Mouse (Mus musculus) ES-Bruce4 (cell line): ENCODE data around the gene Ifnar2. TPM values are rescaled to one million over a fixed set of nuclear protein-coding genes. Genes with fewer than 3 reads are reported as not detected.

Experiments used
- H3K27ac ChIP-seq: 2 replicates; pipeline ENCODE4 v1.5.1; 2012; ENCODE audit warnings: low read length, inconsistent platforms; ENCODE audit not compliant: insufficient read depth
- H3K27me3 ChIP-seq: 2 replicates; pipeline ENCODE4 v1.6.1; 2012; ENCODE audit warnings: mild to moderate bottlenecking, low read length, inconsistent platforms; ENCODE audit not compliant: control insufficient read depth, poor library complexity, insufficient read depth, severe bottlenecking
- H3K36me3 ChIP-seq: 2 replicates; pipeline ENCODE4 v1.6.1; 2012; ENCODE audit warnings: inconsistent platforms, mild to moderate bottlenecking, low read length, moderate library complexity; ENCODE audit not compliant: control insufficient read depth, poor library complexity, insufficient read depth, severe bottlenecking
- H3K4me1 ChIP-seq: one replicate; pipeline ENCODE4 v1.8.1; 2011; ENCODE audit warnings: low read length; ENCODE audit not compliant: control insufficient read depth, insufficient read depth
- H3K4me3 ChIP-seq: 2 replicates; pipeline ENCODE4 v1.5.1; 2011; ENCODE audit warnings: low read depth, mild to moderate bottlenecking, low read length
- H3K9ac ChIP-seq: 2 replicates; pipeline ENCODE4 v1.6.1; 2012; ENCODE audit warnings: low read depth, mild to moderate bottlenecking, inconsistent platforms; ENCODE audit not compliant: poor library complexity, severe bottlenecking
- H3K9me3 ChIP-seq: replicated peaks from 2 replicates; pipeline ENCODE4 v1.6.1; 2012; ENCODE audit warnings: mild to moderate bottlenecking, low read length, inconsistent platforms; ENCODE audit not compliant: control insufficient read depth, poor library complexity, insufficient read depth, severe bottlenecking
- CTCF ChIP-seq: IDR thresholded peaks from one replicate; pipeline ENCODE4 v1.8.1; 2011; ENCODE audit warnings: low read depth, low read length
- EP300 ChIP-seq: IDR thresholded peaks from 2 replicates; pipeline ENCODE4 v1.6.1; 2011; ENCODE audit warnings: low read depth, low read length; ENCODE audit not compliant: insufficient read depth
- POLR2A ChIP-seq: IDR thresholded peaks from one replicate; pipeline ENCODE4 v1.8.1; 2011; ENCODE audit warnings: low read length; ENCODE audit not compliant: insufficient read depth
- polyA plus RNA-seq: library from polyadenylated mRNA; stranded (reverse); fragments of >200 nt; gene quantifications from 2 replicates; pipeline ENCODE4 v1.2.4, GENCODE M21; 2011; ENCODE audit warnings: low read depth; ENCODE audit not compliant: missing spikeins, insufficient read depth, insufficient read length

The Ifnar2 gene
- polyA plus RNA-seq, 1 experiment = 13.4 TPM

DNA sequence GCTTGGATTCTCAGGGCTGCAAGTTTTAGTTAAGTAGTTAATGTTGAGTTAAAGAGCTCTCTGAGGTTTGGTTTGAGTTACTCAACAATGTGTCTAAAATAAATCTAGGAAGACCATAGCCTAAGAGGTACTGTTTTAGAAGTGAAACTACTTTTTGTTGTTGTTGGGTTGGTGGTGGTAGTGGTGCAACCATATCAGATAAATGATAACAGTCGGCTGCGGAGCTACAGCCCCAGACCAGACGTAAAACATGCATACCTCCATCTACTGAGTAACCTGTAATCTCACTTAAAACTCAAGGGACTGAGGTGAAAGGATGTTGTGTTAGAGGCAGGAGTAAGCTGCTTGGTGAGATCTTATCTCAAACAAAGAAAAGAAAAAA, 1.7 kb downstream of the Ifnar2 start:
- Histone ChIP-seq H3K4me3 (no peak overlapping the region), H3K27me3 (no peaks in the 10 kb centered on the region), H3K9me3 (no peaks in the 10 kb centered on the region), H3K4me1 (peaks cover 2% of the 10 kb centered on the region), H3K36me3 (no peaks in the 10 kb centered on the region), H3K9ac (no peak overlapping the region), H3K27ac (no peak overlapping the region)
- no peak for TF ChIP-seq EP300

DNA sequence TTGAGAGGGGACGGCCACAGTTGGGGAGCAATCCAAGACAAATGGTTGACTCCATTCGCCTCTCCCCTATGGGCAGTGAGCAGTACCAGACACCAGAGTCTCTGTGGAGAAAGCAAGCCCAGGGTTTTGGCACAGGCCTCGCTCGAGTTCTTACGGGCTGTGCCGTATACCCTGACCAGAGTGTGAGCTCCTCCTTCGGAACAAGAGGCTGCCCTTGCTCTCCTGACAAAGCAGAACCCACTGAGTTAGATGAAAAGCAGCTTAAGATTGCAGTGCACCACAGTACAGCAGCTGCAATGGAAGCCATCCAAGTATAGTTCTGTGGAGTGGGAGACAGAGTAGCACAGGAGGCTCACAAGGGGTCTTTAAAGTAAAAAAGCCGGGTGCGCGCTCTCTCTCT, 4.1 kb downstream of the Ifnar2 start:
- H3K9me3 ChIP-seq = no peaks in the 10 kb centered on the region
- no peak overlapping the region for H3K9ac ChIP-seq
- no peaks in the 10 kb centered on the region for H3K36me3 ChIP-seq
- peaks cover 3% of the 10 kb centered on the region for H3K4me1 ChIP-seq
- no peak for TF ChIP-seq CTCF
- H3K27me3 ChIP-seq = no peaks in the 10 kb centered on the region
- no peak overlapping the region for H3K4me3 ChIP-seq
- H3K27ac ChIP-seq = no peak overlapping the region

GRCm38 (mm10) chr16:91378431-91378986, 5.9 kb downstream of the Ifnar2 start:
- H3K9me3 ChIP-seq = no peaks in the 10 kb centered on the region
- H3K27me3 ChIP-seq = no peaks in the 10 kb centered on the region
- H3K4me3 ChIP-seq = no peak overlapping the region
- no peaks in the 10 kb centered on the region for H3K36me3 ChIP-seq
- no peak overlapping the region for H3K27ac ChIP-seq
- peaks cover 3% of the 10 kb centered on the region for H3K4me1 ChIP-seq
- TF ChIP-seq POLR2A = no peak
- TF ChIP-seq CTCF = no peak
- no peak for TF ChIP-seq EP300
- peak overlapping the region; percentile 48; the same call in 1 of the 2 replicates for H3K9ac ChIP-seq

- peak overlapping the region; percentile 17 for H3K27ac ChIP-seq
- H3K4me3 ChIP-seq = no peak overlapping the region
- H3K36me3 ChIP-seq = no peaks in the 10 kb centered on the region
- H3K9me3 ChIP-seq = no peaks in the 10 kb centered on the region
- no peaks in the 10 kb centered on the region for H3K27me3 ChIP-seq
- H3K9ac ChIP-seq = no peak overlapping the region
- H3K4me1 ChIP-seq = peaks cover 2% of the 10 kb centered on the region
- TF ChIP-seq CTCF (no peak), POLR2A (no peak), EP300 (no peak)
Measured at GRCm38 (mm10) chr16:91378991-91379390, 6.4 kb downstream of the Ifnar2 start.

DNA sequence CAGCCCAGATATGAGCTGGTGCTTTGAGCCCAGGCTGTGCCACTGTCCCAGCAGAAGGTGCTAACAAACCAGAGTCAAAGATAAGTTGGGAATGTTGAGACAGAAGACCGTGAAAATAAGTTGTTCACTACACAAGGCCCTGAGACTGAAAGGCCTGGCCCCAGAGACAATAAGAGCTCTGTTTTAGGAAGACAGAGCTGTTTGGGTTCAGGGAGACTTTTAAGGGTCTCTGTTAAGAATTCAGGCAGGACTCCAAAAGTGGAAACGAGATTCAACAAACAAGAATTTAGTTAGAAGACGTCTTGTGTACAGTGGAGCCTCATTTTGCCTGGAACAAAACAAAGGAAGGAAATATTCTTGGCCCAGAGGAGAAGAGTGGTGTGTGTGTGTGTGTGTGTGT, 6.8 kb downstream of the Ifnar2 start:
- no peak overlapping the region for H3K4me3 ChIP-seq

GRCm38 (mm10) chr16:91380151-91380550, 7.6 kb downstream of the Ifnar2 start:
- Histone ChIP-seq H3K4me1 (peaks cover 2% of the 10 kb centered on the region), H3K27me3 (no peaks in the 10 kb centered on the region), H3K27ac (no peak overlapping the region), H3K9ac (no peak overlapping the region), H3K4me3 (no peak overlapping the region), H3K36me3 (no peaks in the 10 kb centered on the region; the same call in 1 of the 2 replicates), H3K9me3 (no peaks in the 10 kb centered on the region)
- TF ChIP-seq POLR2A (no peak), EP300 (no peak), CTCF (no peak)

More for the DNA sequence above, 6.8 kb downstream of the Ifnar2 start:
- H3K9me3 ChIP-seq = no peaks in the 10 kb centered on the region
- H3K27me3 ChIP-seq = no peaks in the 10 kb centered on the region
- TF ChIP-seq POLR2A = no peak
- TF ChIP-seq CTCF = no peak
- no peak for TF ChIP-seq EP300
- peak overlapping the region; percentile 17 for H3K27ac ChIP-seq
- H3K36me3 ChIP-seq = no peaks in the 10 kb centered on the region
- no peak overlapping the region for H3K9ac ChIP-seq
- peaks cover 2% of the 10 kb centered on the region for H3K4me1 ChIP-seq
